Mouse (Mus musculus): ENCODE results near the gene Ppbp. TPM values are rescaled to one million over a fixed set of nuclear protein-coding genes. Genes with fewer than 3 reads are reported as not detected.

Gene Ppbp
- polyA plus RNA-seq (2016; fragmentation: Nextera tagmentation; extraction: Ambion mirVana), result 13.4 and 20.7 TPM in 2 replicates

- H3K4me1 ChIP-seq (replicated peaks), result no peaks in the 10 kb centered on the region
- H3K4me3 ChIP-seq, result no peak within 1 kb of the TSS
- H3K27ac ChIP-seq (ENCODE audit: poor library complexity, severe bottlenecking), result no peak within 1 kb of the TSS
- no peaks in the 10 kb centered on the region for H3K27me3 ChIP-seq (replicated peaks)
- ATAC-seq (ENCODE audit: insufficient number of reproducible peaks, low FRiP score), result no peak
- WGBS, result 56% methylated on average over 3 of the region's 3 CpGs
- no peak within 1 kb of the TSS for H3K4me2 ChIP-seq
- no peaks in the 10 kb centered on the region for H3K36me3 ChIP-seq
- H3K9ac ChIP-seq, result no peak within 1 kb of the TSS
- H3K9me3 ChIP-seq (replicated peaks), result no peaks in the 10 kb centered on the region
Observed at GRCm38 (mm10) chr5:90768218-90768617, at the start of gene Ppbp. Ppbp (plus strand) TSS chr5:90768518.

- H3K4me2 ChIP-seq, result no peak overlapping the region
Observed at GRCm38 (mm10) chr5:90722656-90723055, 45.7 kb upstream of the Ppbp start.

GRCm38 (mm10) chr5:90728254-90728653 lies 40.1 kb upstream of the Ppbp start:
- no peak for ATAC-seq (ENCODE audit: insufficient number of reproducible peaks, low FRiP score)
- no peaks in the 10 kb centered on the region for H3K9me3 ChIP-seq (replicated peaks)
- H3K4me1 ChIP-seq (replicated peaks), result no peaks in the 10 kb centered on the region
- no peak overlapping the region for H3K27ac ChIP-seq (ENCODE audit: poor library complexity, severe bottlenecking)
- no peak overlapping the region for H3K4me2 ChIP-seq
- H3K4me3 ChIP-seq, result no peak overlapping the region
- H3K36me3 ChIP-seq, result no peaks in the 10 kb centered on the region
- WGBS, result 64% methylated on average over 3 of the region's 3 CpGs
- H3K27me3 ChIP-seq (replicated peaks), result no peaks in the 10 kb centered on the region
- H3K9ac ChIP-seq, result no peak overlapping the region

More at GRCm38 (mm10) chr5:90722656-90723055, 45.7 kb upstream of the Ppbp start:
- H3K27me3 ChIP-seq (replicated peaks), result no peaks in the 10 kb centered on the region
- H3K9me3 ChIP-seq (replicated peaks), result no peaks in the 10 kb centered on the region
- no peaks in the 10 kb centered on the region for H3K4me1 ChIP-seq (replicated peaks)
- H3K36me3 ChIP-seq, result no peaks in the 10 kb centered on the region
- H3K4me3 ChIP-seq, result no peak overlapping the region
- 76% methylated on average over 3 of the region's 3 CpGs for WGBS
- ATAC-seq (ENCODE audit: insufficient number of reproducible peaks, low FRiP score), result no peak
- no peak overlapping the region for H3K9ac ChIP-seq
- no peak overlapping the region for H3K27ac ChIP-seq (ENCODE audit: poor library complexity, severe bottlenecking)

DNA sequence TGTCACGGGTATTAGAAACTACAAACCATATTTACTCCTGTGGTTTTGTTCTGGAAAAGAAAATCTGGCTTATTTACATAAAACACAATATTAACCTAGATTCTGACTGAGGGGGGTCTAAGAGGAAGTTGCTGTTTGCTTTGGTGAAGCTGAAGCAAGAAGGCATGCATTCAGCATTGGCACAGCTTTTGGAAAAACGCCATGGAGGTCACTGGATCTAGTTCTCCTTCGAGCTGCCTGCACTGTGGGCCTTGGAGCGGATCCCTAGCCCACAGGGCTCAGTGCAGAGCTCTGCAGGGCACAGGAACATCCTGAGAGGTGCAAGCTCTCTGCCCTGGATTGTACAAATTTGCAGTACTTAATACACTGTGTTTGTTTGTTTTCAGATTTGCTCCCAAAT lies 36.8 kb upstream of the Ppbp start:
- Histone ChIP-seq H3K27me3 (replicated peaks) (no peaks in the 10 kb centered on the region), H3K4me1 (replicated peaks) (no peaks in the 10 kb centered on the region), H3K27ac (ENCODE audit: poor library complexity, severe bottlenecking) (no peak overlapping the region), H3K9ac (no peak overlapping the region), H3K9me3 (replicated peaks) (no peaks in the 10 kb centered on the region), H3K4me3 (no peak overlapping the region), H3K36me3 (no peaks in the 10 kb centered on the region), H3K4me2 (no peak overlapping the region)
- no peak for ATAC-seq (ENCODE audit: insufficient number of reproducible peaks, low FRiP score)
- 62% methylated on average over 4 of the region's 4 CpGs for WGBS

DNA sequence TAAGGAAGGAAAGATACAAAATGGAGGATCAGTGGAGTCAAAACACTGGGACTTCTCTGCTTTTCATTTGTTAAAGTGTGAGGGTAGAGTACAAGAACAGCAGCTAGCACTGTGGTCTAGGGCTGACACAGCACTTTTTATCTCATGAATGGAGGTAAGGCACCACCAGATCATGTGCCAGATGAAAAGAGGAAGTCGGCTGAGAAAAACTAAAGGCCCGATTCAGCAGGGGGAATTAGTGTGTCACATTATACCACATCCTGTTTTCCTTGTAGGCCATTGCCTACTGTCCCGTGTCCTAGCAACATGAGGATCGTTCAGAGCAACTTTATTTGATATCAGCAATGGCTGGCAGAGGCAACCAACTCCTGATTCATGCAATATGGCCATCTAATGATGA lies 26.3 kb upstream of the Ppbp start:
- Histone ChIP-seq H3K9ac (no peak overlapping the region), H3K27ac (ENCODE audit: poor library complexity, severe bottlenecking) (no peak overlapping the region), H3K4me1 (replicated peaks) (no peaks in the 10 kb centered on the region), H3K36me3 (no peaks in the 10 kb centered on the region), H3K4me3 (no peak overlapping the region), H3K4me2 (no peak overlapping the region), H3K27me3 (replicated peaks) (no peaks in the 10 kb centered on the region), H3K9me3 (replicated peaks) (no peaks in the 10 kb centered on the region)
- no peak for ATAC-seq (ENCODE audit: insufficient number of reproducible peaks, low FRiP score)
- WGBS, result 56% methylated on average over 4 of the region's 4 CpGs

- no peak overlapping the region for H3K4me3 ChIP-seq
- H3K4me2 ChIP-seq, result no peak overlapping the region
- no peak overlapping the region for H3K9ac ChIP-seq
- H3K9me3 ChIP-seq (replicated peaks), result no peaks in the 10 kb centered on the region
- 89% methylated on average over 1 of the region's 1 CpGs for WGBS
- peaks cover 3% of the 10 kb centered on the region for H3K4me1 ChIP-seq (replicated peaks)
- no peak overlapping the region for H3K27ac ChIP-seq (ENCODE audit: poor library complexity, severe bottlenecking)
- no peaks in the 10 kb centered on the region for H3K36me3 ChIP-seq
- H3K27me3 ChIP-seq (replicated peaks), result peaks cover 7% of the 10 kb centered on the region; the same call in 1 of the 2 replicates
- ATAC-seq (ENCODE audit: insufficient number of reproducible peaks, low FRiP score), result no peak
Observed at GRCm38 (mm10) chr5:90753934-90754333, 14.4 kb upstream of the Ppbp start.

DNA sequence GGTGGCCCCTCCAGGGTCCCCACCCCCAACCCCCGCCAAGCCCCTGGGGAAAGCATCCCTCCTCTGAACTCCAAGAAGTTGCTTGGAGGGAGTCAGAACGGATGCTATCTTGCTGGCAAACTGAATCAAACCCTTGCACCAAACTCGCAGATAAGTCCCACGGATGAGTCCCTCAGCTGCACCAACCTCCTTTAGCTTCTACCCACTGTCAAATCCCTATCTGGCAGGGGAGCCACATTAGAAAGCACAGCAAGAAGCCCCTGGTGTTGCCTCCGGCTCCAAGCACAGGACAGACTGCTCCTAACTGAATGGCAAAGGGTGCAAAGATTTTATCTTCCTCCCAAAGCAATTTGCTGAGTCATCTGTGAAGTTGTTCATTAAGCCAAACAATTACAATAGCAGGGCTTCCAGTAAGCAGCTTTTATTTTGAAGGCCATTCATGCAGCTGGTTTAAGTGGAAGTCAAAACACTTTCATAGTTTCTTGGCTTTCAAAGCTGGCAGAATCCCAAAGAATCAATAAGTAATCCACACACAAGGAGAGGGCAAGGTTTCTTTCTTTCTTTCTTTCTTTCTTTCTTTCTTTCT lies 10.2 kb upstream of the Ppbp start:
- ATAC-seq (ENCODE audit: insufficient number of reproducible peaks, low FRiP score), result no peak
- H3K9ac ChIP-seq, result no peak overlapping the region
- no peak overlapping the region for H3K4me3 ChIP-seq
- peaks cover 13% of the 10 kb centered on the region for H3K4me1 ChIP-seq (replicated peaks)
- H3K27ac ChIP-seq (ENCODE audit: poor library complexity, severe bottlenecking), result no peak overlapping the region
- H3K4me2 ChIP-seq, result no peak overlapping the region
- no peaks in the 10 kb centered on the region for H3K36me3 ChIP-seq
- H3K27me3 ChIP-seq (replicated peaks), result peaks cover 18% of the 10 kb centered on the region; the same call in 1 of the 2 replicates
- WGBS, result 30% methylated on average over 5 of the region's 5 CpGs
- H3K9me3 ChIP-seq (replicated peaks), result no peaks in the 10 kb centered on the region

GRCm38 (mm10) chr5:90759077-90760065 lies 8.9 kb upstream of the Ppbp start, which contains the start of gene Cxcl5:
Cxcl5 (plus strand) TSS chr5:90759360.
- Histone ChIP-seq H3K36me3 (no peaks in the 10 kb centered on the region), H3K27ac (ENCODE audit: poor library complexity, severe bottlenecking) (no peak within 1 kb of the TSS), H3K9me3 (replicated peaks) (no peaks in the 10 kb centered on the region), H3K27me3 (replicated peaks) (peaks cover 18% of the 10 kb centered on the region; the same call in 1 of the 2 replicates), H3K4me3 (peak within 1 kb of the TSS; percentile 29), H3K9ac (0 out of 2 replicates have a peak within 1 kb of the TSS, but pooled peaks have one; percentile 26), H3K4me1 (replicated peaks) (peaks cover 13% of the 10 kb centered on the region), H3K4me2 (peak within 1 kb of the TSS; percentile 62)
- WGBS, result 5% methylated on average over 32 of the region's 32 CpGs
- no peak for ATAC-seq (ENCODE audit: insufficient number of reproducible peaks, low FRiP score)

GRCm38 (mm10) chr5:90760303-90760702 lies 8.0 kb upstream of the Ppbp start:
- Histone ChIP-seq H3K4me1 (replicated peaks) (peaks cover 13% of the 10 kb centered on the region), H3K27ac (ENCODE audit: poor library complexity, severe bottlenecking) (no peak overlapping the region), H3K9me3 (replicated peaks) (no peaks in the 10 kb centered on the region), H3K27me3 (replicated peaks) (peaks cover 18% of the 10 kb centered on the region; the same call in 1 of the 2 replicates), H3K9ac (no peak overlapping the region), H3K4me3 (no peak overlapping the region), H3K4me2 (no peak overlapping the region), H3K36me3 (no peaks in the 10 kb centered on the region)
- no peak for ATAC-seq (ENCODE audit: insufficient number of reproducible peaks, low FRiP score)
- WGBS, result 38% methylated on average over 4 of the region's 4 CpGs

DNA sequence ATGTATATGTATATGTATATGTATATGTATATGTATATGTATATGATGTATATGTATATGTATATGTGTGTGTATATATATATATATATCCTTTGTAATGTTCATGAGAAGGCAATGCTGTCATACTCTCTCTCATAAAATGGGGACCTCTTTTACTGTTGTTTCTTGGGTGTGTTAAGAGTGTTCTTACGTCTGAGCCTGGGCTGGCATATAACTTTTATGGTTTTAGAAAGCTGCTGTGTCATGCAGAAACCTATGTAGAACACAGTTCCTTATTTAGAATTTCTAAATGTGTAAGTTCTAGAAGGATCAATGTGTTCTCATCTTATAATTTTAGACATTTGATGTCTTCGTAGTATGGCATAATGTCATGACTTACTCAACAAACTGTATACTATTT lies 7.5 kb upstream of the Ppbp start:
- no peak overlapping the region for H3K9ac ChIP-seq
- no peaks in the 10 kb centered on the region for H3K36me3 ChIP-seq
- no peak overlapping the region for H3K4me2 ChIP-seq
- H3K27ac ChIP-seq (ENCODE audit: poor library complexity, severe bottlenecking), result no peak overlapping the region
- peaks cover 13% of the 10 kb centered on the region for H3K4me1 ChIP-seq (replicated peaks)
- WGBS, result 83% methylated on average over 2 of the region's 2 CpGs
- H3K4me3 ChIP-seq, result no peak overlapping the region
- no peaks in the 10 kb centered on the region for H3K9me3 ChIP-seq (replicated peaks)
- no peak for ATAC-seq (ENCODE audit: insufficient number of reproducible peaks, low FRiP score)
- H3K27me3 ChIP-seq (replicated peaks), result peaks cover 18% of the 10 kb centered on the region; the same call in 1 of the 2 replicates

DNA sequence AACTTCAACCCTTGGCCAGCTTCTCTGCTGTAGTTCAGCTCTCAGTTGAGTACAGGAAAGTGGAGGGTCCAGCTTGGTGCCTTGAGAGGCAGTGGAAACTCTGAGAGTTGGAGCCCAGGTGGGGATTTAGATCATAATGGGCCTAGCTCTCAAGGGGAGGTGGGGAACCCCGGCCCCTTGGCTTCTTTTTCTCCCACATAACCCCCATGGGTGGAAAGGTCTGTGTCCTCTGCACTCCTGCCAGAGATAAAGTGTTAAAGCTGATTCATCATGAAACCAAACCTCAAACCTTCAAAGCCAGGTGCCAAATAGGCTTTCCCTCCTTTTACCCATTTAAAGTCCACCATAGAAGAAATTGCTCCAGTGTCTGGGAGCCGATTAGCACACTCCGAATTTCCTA lies 6.5 kb upstream of the Ppbp start:
- no peak overlapping the region for H3K4me3 ChIP-seq
- H3K9me3 ChIP-seq (replicated peaks), result no peaks in the 10 kb centered on the region
- peaks cover 13% of the 10 kb centered on the region for H3K4me1 ChIP-seq (replicated peaks)
- peaks cover 18% of the 10 kb centered on the region; the same call in 1 of the 2 replicates for H3K27me3 ChIP-seq (replicated peaks)
- 79% methylated on average over 3 of the region's 3 CpGs for WGBS
- no peak for ATAC-seq (ENCODE audit: insufficient number of reproducible peaks, low FRiP score)
- no peak overlapping the region for H3K27ac ChIP-seq (ENCODE audit: poor library complexity, severe bottlenecking)
- no peaks in the 10 kb centered on the region for H3K36me3 ChIP-seq
- H3K4me2 ChIP-seq, result no peak overlapping the region
- no peak overlapping the region for H3K9ac ChIP-seq
